Mouse (Mus musculus): ENCODE results near the gene Oas1f. TPM values are rescaled to one million over a fixed set of nuclear protein-coding genes. Genes with fewer than 3 reads are reported as not detected.

Gene Oas1f
- not detected for polyA plus RNA-seq (2015; fragmentation: Illumina TruSeq; extraction: RNeasy Lipid Tissue Mini Kit (QIAGEN cat#74804); ENCODE audit: insufficient read depth, low replicate concordance)

GRCm38 (mm10) chr5:120847067-120847466, at the start of gene Oas1f:
Oas1f (plus strand) TSS chr5:120847367.

GRCm38 (mm10) chr5:120811951-120812819, 35.0 kb upstream of the Oas1f start, which contains the start of gene Oas1c:
Oas1c (minus strand) TSS chr5:120812514.

GRCm38 (mm10) chr5:120861121-120861520, 14.0 kb downstream of the Oas1f start, which contains the start of gene Oas1h:
Oas1h (plus strand) TSS chr5:120861421.

GRCm38 (mm10) chr5:120887413-120887812, 40.2 kb downstream of the Oas1f start, which contains the start of gene Oas1g:
Oas1g (minus strand) TSS chr5:120887613.

GRCm38 (mm10) chr5:120906791-120907733, 59.9 kb downstream of the Oas1f start, which contains the start of gene Oas1a:
Oas1a (minus strand) TSS chr5:120907521.

Other genes starting within 250 kb of the Oas1f start
- 2.0 TPM for gene Rita1, start 234.8 kb upstream of the Oas1f start, polyA plus RNA-seq (2015; fragmentation: Illumina TruSeq; extraction: RNeasy Lipid Tissue Mini Kit (QIAGEN cat#74804); ENCODE audit: insufficient read depth, low replicate concordance)
- gene Ddx54, start 234.6 kb upstream of the Oas1f start, polyA plus RNA-seq (2015; fragmentation: Illumina TruSeq; extraction: RNeasy Lipid Tissue Mini Kit (QIAGEN cat#74804); ENCODE audit: insufficient read depth, low replicate concordance) = 15.6 TPM
- not detected for gene Cfap73, start 213.1 kb upstream of the Oas1f start, polyA plus RNA-seq (2015; fragmentation: Illumina TruSeq; extraction: RNeasy Lipid Tissue Mini Kit (QIAGEN cat#74804); ENCODE audit: insufficient read depth, low replicate concordance)
- 3.3 TPM for gene Rasal1, start 198.6 kb upstream of the Oas1f start, polyA plus RNA-seq (2015; fragmentation: Illumina TruSeq; extraction: RNeasy Lipid Tissue Mini Kit (QIAGEN cat#74804); ENCODE audit: insufficient read depth, low replicate concordance)
- gene Dtx1, start 135.4 kb upstream of the Oas1f start, polyA plus RNA-seq (2015; fragmentation: Illumina TruSeq; extraction: RNeasy Lipid Tissue Mini Kit (QIAGEN cat#74804); ENCODE audit: insufficient read depth, low replicate concordance) = 55.9 TPM
- gene Oas2, start 97.5 kb upstream of the Oas1f start, polyA plus RNA-seq (2015; fragmentation: Illumina TruSeq; extraction: RNeasy Lipid Tissue Mini Kit (QIAGEN cat#74804); ENCODE audit: insufficient read depth, low replicate concordance) = 14.9 TPM
- 7.4 TPM for gene Oas3, start 69.7 kb upstream of the Oas1f start, polyA plus RNA-seq (2015; fragmentation: Illumina TruSeq; extraction: RNeasy Lipid Tissue Mini Kit (QIAGEN cat#74804); ENCODE audit: insufficient read depth, low replicate concordance)
- gene Oas1e, start 51.8 kb upstream of the Oas1f start, polyA plus RNA-seq (2015; fragmentation: Illumina TruSeq; extraction: RNeasy Lipid Tissue Mini Kit (QIAGEN cat#74804); ENCODE audit: insufficient read depth, low replicate concordance) = 0.21 TPM
- gene Oas1c, start 34.9 kb upstream of the Oas1f start, polyA plus RNA-seq (2015; fragmentation: Illumina TruSeq; extraction: RNeasy Lipid Tissue Mini Kit (QIAGEN cat#74804); ENCODE audit: insufficient read depth, low replicate concordance) = 15.3 TPM
- not detected for gene Oas1h, start 14.1 kb downstream of the Oas1f start, polyA plus RNA-seq (2015; fragmentation: Illumina TruSeq; extraction: RNeasy Lipid Tissue Mini Kit (QIAGEN cat#74804); ENCODE audit: insufficient read depth, low replicate concordance)
- gene Oas1g, start 40.2 kb downstream of the Oas1f start, polyA plus RNA-seq (2015; fragmentation: Illumina TruSeq; extraction: RNeasy Lipid Tissue Mini Kit (QIAGEN cat#74804); ENCODE audit: insufficient read depth, low replicate concordance) = 3.3 TPM
- gene Oas1a, start 60.2 kb downstream of the Oas1f start, polyA plus RNA-seq (2015; fragmentation: Illumina TruSeq; extraction: RNeasy Lipid Tissue Mini Kit (QIAGEN cat#74804); ENCODE audit: insufficient read depth, low replicate concordance) = 13.5 TPM
- gene Oas1d, start 67.2 kb downstream of the Oas1f start, polyA plus RNA-seq (2015; fragmentation: Illumina TruSeq; extraction: RNeasy Lipid Tissue Mini Kit (QIAGEN cat#74804); ENCODE audit: insufficient read depth, low replicate concordance) = not detected
- gene Rph3a, start 162.7 kb downstream of the Oas1f start, polyA plus RNA-seq (2015; fragmentation: Illumina TruSeq; extraction: RNeasy Lipid Tissue Mini Kit (QIAGEN cat#74804); ENCODE audit: insufficient read depth, low replicate concordance) = not detected